Mouse (Mus musculus) liver, embryonic 12.5 days (tissue): ENCODE data around the gene Stpg1. TPM values are rescaled to one million over a fixed set of nuclear protein-coding genes. Genes with fewer than 3 reads are reported as not detected.

Experiments
- ATAC-seq: fragments of 200-750 bp; cut with Nextera tagmentation; 2 replicates; pipeline ENCODE4 v1.8.0; 2017; ENCODE audit warnings: moderate number of reproducible peaks, mild to moderate bottlenecking, moderate library complexity
- H3K27ac ChIP-seq: fragments of 300-500 bp; sonication (generic); 2 replicates; pipeline ENCODE4 v1.5.1; 2016; ENCODE audit warnings: mild to moderate bottlenecking
- H3K27me3 ChIP-seq: fragments of 300-500 bp; sonication (generic); replicated peaks from 2 replicates; pipeline ENCODE4 v1.6.1; 2016; ENCODE audit warnings: mild to moderate bottlenecking, moderate library complexity
- H3K36me3 ChIP-seq: fragments of 300-500 bp; sonication (generic); 2 replicates; pipeline ENCODE4 v1.6.1; 2016; ENCODE audit warnings: mild to moderate bottlenecking, moderate library complexity
- H3K4me1 ChIP-seq: fragments of 300-500 bp; sonication (generic); 2 replicates; pipeline ENCODE4 v1.6.1; 2016
- H3K4me2 ChIP-seq: fragments of 300-500 bp; sonication (generic); 2 replicates; pipeline ENCODE4 v1.6.1; 2016; ENCODE audit warnings: mild to moderate bottlenecking, moderate library complexity
- H3K4me3 ChIP-seq: fragments of 300-500 bp; sonication (generic); 2 replicates; pipeline ENCODE4 v1.5.1; 2016; ENCODE audit warnings: mild to moderate bottlenecking, moderate library complexity
- H3K9ac ChIP-seq: fragments of 300-500 bp; sonication (generic); 2 replicates; pipeline ENCODE4 v1.6.1; 2016; ENCODE audit warnings: mild to moderate bottlenecking, moderate library complexity
- H3K9me3 ChIP-seq: fragments of 300-500 bp; sonication (generic); replicated peaks from 2 replicates; pipeline ENCODE4 v1.6.1; 2016; ENCODE audit warnings: mild to moderate bottlenecking, moderate library complexity
- WGBS: fragments of 180-500 bp; shearing (Covaris S2); methylation state at CpG from one replicate; pipeline ENCODE4 v1.1.7; 2016; ENCODE audit not compliant: insufficient replicate concordance; 5-methylcytosine and 5-hydroxymethylcytosine counted together
- microRNA-seq: library from miRNA; unstranded; fragments of <30 nt; microRNA quantifications from one replicate; pipeline ENCODE4, GENCODE M21; 2017
- polyA plus RNA-seq: library from polyadenylated mRNA; unstranded; fragments of >200 nt; fragmentation: Nextera tagmentation; extraction: Ambion mirVana; gene quantifications from 2 replicates; pipeline ENCODE4 v1.2.1, GENCODE M21; 2016

Gene Stpg1
- polyA plus RNA-seq, 1 experiment from 2014 or later, result not detected

DNA sequence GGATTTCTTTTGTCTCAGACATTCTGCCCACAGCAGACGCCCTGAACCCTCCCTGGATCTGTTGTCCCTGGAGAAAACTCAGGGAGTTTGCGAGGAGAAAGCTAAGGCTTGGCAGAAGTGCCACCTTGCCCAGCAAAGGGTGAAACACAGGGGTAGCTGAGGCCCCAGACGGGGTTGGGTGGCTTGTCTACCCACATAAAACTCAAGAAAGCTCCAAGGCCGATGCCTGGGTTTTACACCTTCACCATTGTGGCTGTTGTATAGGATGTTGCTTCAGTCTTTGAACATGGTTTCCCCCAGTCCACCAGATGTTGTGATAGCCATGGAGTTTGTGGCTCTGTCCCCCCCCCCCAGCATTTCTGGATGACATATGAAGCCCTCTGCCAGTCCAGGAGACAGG, 90.2 kb downstream of the Stpg1 start:
- WGBS, result 47% methylated on average over 4 of the region's 4 CpGs
- peaks cover 73% of the 10 kb centered on the region for H3K27me3 ChIP-seq

More for the DNA sequence above, 90.2 kb downstream of the Stpg1 start:
- no peaks in the 10 kb centered on the region for H3K9me3 ChIP-seq
- ATAC-seq, result no peak
- H3K4me3 ChIP-seq, result no peak overlapping the region
- no peak overlapping the region for H3K4me2 ChIP-seq
- no peaks in the 10 kb centered on the region for H3K4me1 ChIP-seq
- no peaks in the 10 kb centered on the region for H3K36me3 ChIP-seq
- H3K27ac ChIP-seq, result no peak overlapping the region
- H3K9ac ChIP-seq, result no peak overlapping the region

Small RNAs within 50 kb of the gene (microRNA-seq; reads per million reads assigned to microRNA genes)
- not detected for gene Gm25317

Other genes starting within 250 kb of the Stpg1 start
- gene Clic4, start 222.0 kb upstream of the Stpg1 start, polyA plus RNA-seq, result 161 and 169 TPM in 2 replicates
- gene Srrm1, start 141.5 kb upstream of the Stpg1 start, polyA plus RNA-seq, result 170 and 173 TPM in 2 replicates
- gene Ncmap, start 96.6 kb upstream of the Stpg1 start, polyA plus RNA-seq, result 0.08 and 0.11 TPM in 2 replicates
- 4.9 and 8.3 TPM in 2 replicates for gene Rcan3, start 60.9 kb upstream of the Stpg1 start, polyA plus RNA-seq
- gene Nipal3, start 248 bp downstream of the Stpg1 start, polyA plus RNA-seq, result 2.8 and 3.6 TPM in 2 replicates
- gene Grhl3, start 78.8 kb downstream of the Stpg1 start, polyA plus RNA-seq, result 1.0 and 1.1 TPM in 2 replicates
- 0.06 and 0.07 TPM in 2 replicates for gene Ifnlr1, start 191.5 kb downstream of the Stpg1 start, polyA plus RNA-seq
- 0.19 and 0.37 TPM in 2 replicates for gene Il22ra1, start 233.4 kb downstream of the Stpg1 start, polyA plus RNA-seq